Mouse (Mus musculus): ENCODE results near the gene Foxc1. TPM values are rescaled to one million over a fixed set of nuclear protein-coding genes. Genes with fewer than 3 reads are reported as not detected.

Foxc1 gene
- total and polyA plus RNA-seq, 3 experiments, result not detected

- no peaks in the 10 kb centered on the region for H3K27me3 ChIP-seq (replicated peaks)
- H3K27ac ChIP-seq (ENCODE audit: insufficient read depth, low read depth), result no peak overlapping the region
- H3K4me2 ChIP-seq (ENCODE audit: insufficient read depth, low read depth, poor library complexity, severe bottlenecking), result no peak overlapping the region
- H3K9ac ChIP-seq (ENCODE audit: insufficient read depth, low read depth), result no peak overlapping the region
- DNase-seq (ENCODE audit: extremely low read depth), result no peak
- no peaks in the 10 kb centered on the region for H3K9me3 ChIP-seq (replicated peaks; ENCODE audit: low read length)
- H3K4me3 ChIP-seq (replicated peaks in 1 of 3; ENCODE audit: low read depth in 2 of 3, low read length in 2 of 3, poor library complexity in 1 of 3), result no peak overlapping the region
- TF ChIP-seq MAZ (IDR thresholded peaks at IDR 0.05; ENCODE audit: low read depth, low read length) (no peak), CHD1 (IDR thresholded peaks at IDR 0.05; ENCODE audit: low read depth, low read length) (no peak), RCOR1 (conservative IDR thresholded peaks at IDR 0.05; ENCODE audit: low read depth, low read length) (no peak), JUND (conservative IDR thresholded peaks at IDR 0.05; ENCODE audit: low read depth, low read length) (no peak)
- no peaks in the 10 kb centered on the region for H3K79me2 ChIP-seq (replicated peaks; ENCODE audit: control insufficient read depth, extremely low read depth, insufficient read depth, poor library complexity, severe bottlenecking)
- H3K36me3 ChIP-seq (replicated peaks in 1 of 2; ENCODE audit: control insufficient read depth in 1 of 2, insufficient read depth in 1 of 2, low read length in 1 of 2), result no peaks in the 10 kb centered on the region
- in situ Hi-C loops (cut with MboI; ENCODE audit: low pct_ligation_motif_present, low pct_unique_long_range_greater_than_20kb, low sequenced_read_pairs), result loop anchor here (25.0 kb wide), 1 partner anchor 908 kb away; no protein-coding TSS in a partner anchor
- 0 out of 4 replicates have a peak, but pooled peaks cover 0 to 4% of the 10 kb centered on the region in 2 experiments for H3K4me1 ChIP-seq (ENCODE audit: control insufficient read depth in 1 of 2, insufficient read depth in 2 of 2)
- dilution Hi-C loops (cut with MboI; ENCODE audit: extremely low pct_ligation_motif_present, extremely low pct_unique_long_range_greater_than_20kb, low sequenced_read_pairs), result no loop called here
Measured at GRCm38 (mm10) chr13:31779281-31779981, 27.0 kb upstream of the Foxc1 start.

- no peak overlapping the region for H3K9ac ChIP-seq (ENCODE audit: insufficient read depth, low read depth)
Measured at GRCm38 (mm10) chr13:31780299-31780698, 26.1 kb upstream of the Foxc1 start.

GRCm38 (mm10) chr13:31782063-31782462 lies 24.4 kb upstream of the Foxc1 start:
- Histone ChIP-seq H3K27me3 (replicated peaks) (no peaks in the 10 kb centered on the region), H3K4me2 (ENCODE audit: insufficient read depth, low read depth, poor library complexity, severe bottlenecking) (no peak overlapping the region), H3K79me2 (replicated peaks; ENCODE audit: control insufficient read depth, extremely low read depth, insufficient read depth, poor library complexity, severe bottlenecking) (no peaks in the 10 kb centered on the region), H3K4me1 (ENCODE audit: control insufficient read depth in 1 of 2, insufficient read depth in 2 of 2) (0 out of 4 replicates have a peak, but pooled peaks cover 0 to 4% of the 10 kb centered on the region in 2 experiments), H3K9ac (ENCODE audit: insufficient read depth, low read depth) (no peak overlapping the region), H3K27ac (ENCODE audit: insufficient read depth, low read depth) (no peak overlapping the region), H3K4me3 (replicated peaks in 1 of 3; ENCODE audit: low read depth in 2 of 3, low read length in 2 of 3, poor library complexity in 1 of 3) (no peak overlapping the region), H3K36me3 (replicated peaks in 1 of 2; ENCODE audit: control insufficient read depth in 1 of 2, insufficient read depth in 1 of 2, low read length in 1 of 2) (no peaks in the 10 kb centered on the region), H3K9me3 (replicated peaks; ENCODE audit: low read length) (no peaks in the 10 kb centered on the region)
- no peak for DNase-seq (ENCODE audit: extremely low read depth)
- TF ChIP-seq ZMIZ1 (IDR thresholded peaks at IDR 0.05; ENCODE audit: low read depth, low read length) (no peak), SMC3 (IDR thresholded peaks at IDR 0.05; ENCODE audit: low read depth, low read length) (no peak), ZKSCAN1 (IDR thresholded peaks at IDR 0.05; ENCODE audit: borderline replicate concordance, low read depth, low read length) (no peak), EP300 (IDR thresholded peaks at IDR 0.05; ENCODE audit: low read length) (no peak), ZNF384 (IDR thresholded peaks at IDR 0.05; ENCODE audit: low read depth, low read length) (no peak), MXI1 (IDR thresholded peaks at IDR 0.05; ENCODE audit: low read depth, low read length) (no peak)
- in situ Hi-C loops (cut with MboI; ENCODE audit: low pct_ligation_motif_present, low pct_unique_long_range_greater_than_20kb, low sequenced_read_pairs) (loop anchor here (25.0 kb wide), 1 partner anchor 905 kb away; no protein-coding TSS in a partner anchor), dilution Hi-C loops (cut with MboI; ENCODE audit: extremely low pct_ligation_motif_present, extremely low pct_unique_long_range_greater_than_20kb, low sequenced_read_pairs) (no loop called here)

More at GRCm38 (mm10) chr13:31780299-31780698, 26.1 kb upstream of the Foxc1 start:
- in situ Hi-C loops (cut with MboI; ENCODE audit: low pct_ligation_motif_present, low pct_unique_long_range_greater_than_20kb, low sequenced_read_pairs) (loop anchor here (25.0 kb wide), 1 partner anchor 907 kb away; no protein-coding TSS in a partner anchor), dilution Hi-C loops (cut with MboI; ENCODE audit: extremely low pct_ligation_motif_present, extremely low pct_unique_long_range_greater_than_20kb, low sequenced_read_pairs) (no loop called here)
- Histone ChIP-seq H3K27me3 (replicated peaks) (no peaks in the 10 kb centered on the region), H3K79me2 (replicated peaks; ENCODE audit: control insufficient read depth, extremely low read depth, insufficient read depth, poor library complexity, severe bottlenecking) (no peaks in the 10 kb centered on the region), H3K4me2 (ENCODE audit: insufficient read depth, low read depth, poor library complexity, severe bottlenecking) (no peak overlapping the region), H3K9me3 (replicated peaks; ENCODE audit: low read length) (no peaks in the 10 kb centered on the region), H3K36me3 (replicated peaks in 1 of 2; ENCODE audit: control insufficient read depth in 1 of 2, insufficient read depth in 1 of 2, low read length in 1 of 2) (no peaks in the 10 kb centered on the region), H3K27ac (ENCODE audit: insufficient read depth, low read depth) (no peak overlapping the region), H3K4me3 (replicated peaks in 1 of 3; ENCODE audit: low read depth in 2 of 3, low read length in 2 of 3, poor library complexity in 1 of 3) (no peak overlapping the region), H3K4me1 (ENCODE audit: control insufficient read depth in 1 of 2, insufficient read depth in 2 of 2) (0 out of 4 replicates have a peak, but pooled peaks cover 0 to 4% of the 10 kb centered on the region in 2 experiments)
- no peak for DNase-seq (ENCODE audit: extremely low read depth)
- TF ChIP-seq TBP (conservative IDR thresholded peaks at IDR 0.05; ENCODE audit: low read depth, low read length), result no peak
- TF ChIP-seq ZKSCAN1 (IDR thresholded peaks at IDR 0.05; ENCODE audit: borderline replicate concordance, low read depth, low read length), result no peak
- no peak for TF ChIP-seq NELFE (IDR thresholded peaks at IDR 0.05; ENCODE audit: low read depth, low read length)
- no peak for TF ChIP-seq JUN (IDR thresholded peaks at IDR 0.05; ENCODE audit: insufficient read depth, low read depth, low read length)
- TF ChIP-seq MXI1 (IDR thresholded peaks at IDR 0.05; ENCODE audit: low read depth, low read length), result no peak
- no peak for TF ChIP-seq IRF4 (IDR thresholded peaks at IDR 0.05; ENCODE audit: low read depth, low read length)
- TF ChIP-seq ELF1 (IDR thresholded peaks at IDR 0.05; ENCODE audit: low read depth, low read length), result no peak
- no peak for TF ChIP-seq USF2 (conservative IDR thresholded peaks at IDR 0.05; ENCODE audit: low read depth, low read length)
- no peak for TF ChIP-seq POLR2AphosphoS2 (IDR thresholded peaks at IDR 0.05; ENCODE audit: low read depth, low read length)
- TF ChIP-seq BHLHE40 (IDR thresholded peaks at IDR 0.05; ENCODE audit: low read depth, low read length), result no peak
- no peak for TF ChIP-seq POLR2A (IDR thresholded peaks at IDR 0.05; ENCODE audit: low read depth, low read length)
- no peak for TF ChIP-seq SIN3A (IDR thresholded peaks at IDR 0.05; ENCODE audit: low read length)

Measured in CH12.LX (cell line).